31 mouse cellular contexts compared by ENCODE assay signal in genomic region chr4:99304793-99305192, GRCm38 (mm10). TPM values are rescaled to one million over a fixed set of nuclear protein-coding genes. Genes with fewer than 3 reads are reported as not detected.
"Had no signal": no experiment of that assay in that cellular context is flagged by ENCODE, and none has a peak within 500 bp of the region (broad histone marks: within the 10 kb centered on the region; RNA-seq: fewer than 3 reads in every experiment).

No protein-coding gene starts in this region.

- H3K9me3 ChIP-seq: heart, embryonic 10.5 days; intestine, embryonic 15.5 days; liver, embryonic 13.5 days had no signal

- H3K36me3 ChIP-seq: heart, embryonic 10.5 days; heart, embryonic 12.5 days; hindbrain, embryonic 10.5 days; hindbrain, embryonic 12.5 days; intestine, embryonic 15.5 days; kidney, embryonic 15.5 days; limb, embryonic 12.5 days; liver, embryonic 13.5 days had no signal

- H3K4me2 ChIP-seq: heart, embryonic 12.5 days; hindbrain, embryonic 12.5 days; hindbrain, embryonic 14.5 days; intestine, embryonic 15.5 days; kidney, embryonic 15.5 days; limb, embryonic 12.5 days; liver, embryonic 11.5 days; liver, embryonic 13.5 days had no signal

- ATAC-seq: hindbrain, embryonic 16.5 days; inflammation-experienced regulatory T-cells, adult 6 months; intestine, embryonic 15.5 days; intestine, postnatal 0 days had no signal

- DNase-seq: gastrocnemius, adult 2 months; gastrocnemius, postnatal 10 days; gastrocnemius, postnatal 25 days; heart, adult 18-20 months; heart, postnatal 10 days; heart, postnatal 4 days; kidney, adult 18-20 months; kidney, adult 8-10 months; kidney, postnatal 14 days; kidney, postnatal 36 days; layer of hippocampus, adult 9-11 months; layer of hippocampus, postnatal 36 days; left cerebral cortex, postnatal 4 days; liver; liver, embryonic 13.5 days had no signal

- H3K4me3 ChIP-seq: gastrocnemius, adult 2 months; heart, embryonic 10.5 days; heart, embryonic 12.5 days; hindbrain, embryonic 10.5 days; hindbrain, embryonic 12.5 days; intestine, embryonic 15.5 days; kidney, embryonic 15.5 days; limb, embryonic 12.5 days; liver, embryonic 13.5 days had no signal

- H3K9ac ChIP-seq: heart, embryonic 12.5 days; hindbrain, embryonic 12.5 days; hindbrain, embryonic 14.5 days; intestine, embryonic 15.5 days; kidney, embryonic 15.5 days; limb, embryonic 12.5 days; liver, embryonic 13.5 days had no signal

- H3K27me3 ChIP-seq: heart, embryonic 12.5 days; intestine, embryonic 15.5 days; kidney, embryonic 15.5 days; liver, embryonic 13.5 days had no signal

- H3K4me1 ChIP-seq: heart, embryonic 10.5 days; heart, embryonic 12.5 days; hindbrain, embryonic 12.5 days; intestine, embryonic 15.5 days; kidney, embryonic 15.5 days; limb, embryonic 12.5 days; liver, embryonic 13.5 days had no signal

- H3K27ac ChIP-seq: gastrocnemius, adult 2 months; heart, embryonic 10.5 days; hindbrain, embryonic 10.5 days; hindbrain, embryonic 12.5 days; hindbrain, embryonic 14.5 days; intestine, embryonic 15.5 days; kidney, embryonic 15.5 days; kidney, postnatal 0 days; limb, embryonic 12.5 days; liver, embryonic 13.5 days had no signal

RNA-seq across cellular contexts. Expression of gene Gm12689, which starts 9.1 kb away (rescaled TPM):
- total RNA-seq: heart, adult 18-20 months; heart, adult 8-10 months; heart, postnatal 10 days; heart, postnatal 25 days; heart, postnatal 4 days had no signal
- polyA plus RNA-seq: heart, embryonic 12.5 days; heart, embryonic 16.5 days; inflammation-experienced regulatory T-cells, adult 6 months; liver, embryonic 11.5 days had no signal
